Mouse (Mus musculus) kidney, embryonic 14.5 days (tissue): ENCODE measurements around the gene Klf12. TPM values are rescaled to one million over a fixed set of nuclear protein-coding genes. Genes with fewer than 3 reads are reported as not detected.

Experiments used
- ATAC-seq: fragments of 200-750 bp; cut with Nextera tagmentation; 2 replicates; pipeline ENCODE4 v1.8.0; 2017; ENCODE audit warnings: moderate number of reproducible peaks, mild to moderate bottlenecking, moderate TSS enrichment, moderate library complexity; ENCODE audit not compliant: low FRiP score, low TSS enrichment
- H3K27ac ChIP-seq: fragments of 300-500 bp; sonication (generic); 2 replicates; pipeline ENCODE4 v1.5.1; 2014; ENCODE audit warnings: low read depth, mild to moderate bottlenecking, low read length, moderate library complexity, mixed read lengths
- H3K27me3 ChIP-seq: fragments of 300-500 bp; sonication (generic); 2 replicates; pipeline ENCODE4 v1.6.1; 2014; ENCODE audit warnings: mild to moderate bottlenecking, low read length; ENCODE audit not compliant: control insufficient read depth, insufficient read depth
- H3K36me3 ChIP-seq: fragments of 300-500 bp; sonication (generic); 2 replicates; pipeline ENCODE4 v1.6.1; 2014; ENCODE audit warnings: low read length, mixed read lengths; ENCODE audit not compliant: control insufficient read depth, insufficient read depth
- H3K4me1 ChIP-seq: fragments of 300-500 bp; sonication (generic); 2 replicates; pipeline ENCODE4 v1.6.1; 2014; ENCODE audit warnings: low read length, mixed read lengths; ENCODE audit not compliant: control insufficient read depth, insufficient read depth
- H3K4me2 ChIP-seq: fragments of 300-500 bp; sonication (generic); replicated peaks from 2 replicates; pipeline ENCODE4 v1.6.1; 2014; ENCODE audit warnings: low read depth, mild to moderate bottlenecking, low read length
- H3K4me3 ChIP-seq: fragments of 300-500 bp; sonication (generic); 2 replicates; pipeline ENCODE4 v1.5.1; 2014; ENCODE audit warnings: mild to moderate bottlenecking, low read length
- H3K9ac ChIP-seq: fragments of 300-500 bp; sonication (generic); 2 replicates; pipeline ENCODE4 v1.6.1; 2014; ENCODE audit warnings: low read depth, mild to moderate bottlenecking, low read length, moderate library complexity
- H3K9me3 ChIP-seq: fragments of 300-500 bp; sonication (generic); 2 replicates; pipeline ENCODE4 v1.6.1; 2016; ENCODE audit warnings: low read length; ENCODE audit not compliant: control insufficient read depth
- WGBS: fragments of 180-500 bp; shearing (Covaris S2); extraction: QIAGEN DNeasy Blood & Tissue Kit; methylation state at CpG from one replicate; pipeline ENCODE4 v1.1.7; 2014; 5-methylcytosine and 5-hydroxymethylcytosine counted together
- polyA plus RNA-seq: library from polyadenylated mRNA; unstranded; fragments of >200 nt; fragmentation: Nextera tagmentation; extraction: Ambion mirVana; gene quantifications from 2 replicates; pipeline ENCODE4 v1.2.1, GENCODE M21; 2014

Gene Klf12
- polyA plus RNA-seq, 1 experiment from 2014 or later = 10.1 TPM

DNA sequence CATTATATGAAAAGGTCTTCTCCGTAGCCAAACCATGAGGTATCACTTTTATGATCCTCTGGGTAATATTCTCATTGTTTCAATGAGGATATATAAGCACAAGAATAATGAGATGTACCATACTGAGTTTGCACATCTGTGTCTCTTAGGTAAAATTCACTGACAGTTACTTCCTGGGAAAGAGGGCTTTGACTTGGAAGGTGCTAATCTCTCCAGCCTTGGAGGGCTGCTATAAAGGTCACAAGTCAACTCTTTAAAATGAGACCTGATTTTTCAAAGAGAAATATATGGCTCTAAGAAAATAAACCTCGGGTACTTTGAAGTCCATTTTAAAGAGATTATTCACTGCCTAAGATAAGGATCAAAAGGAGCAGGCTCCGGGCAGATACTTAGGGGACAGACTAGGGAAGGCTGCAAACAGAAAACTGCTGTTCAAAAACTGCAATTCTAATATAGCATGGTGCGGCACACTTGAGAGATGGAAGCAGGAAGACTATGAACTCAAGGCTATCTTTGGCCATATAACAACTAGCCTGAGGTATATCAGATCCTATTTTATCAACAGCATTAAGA lies 69.2 kb downstream of the Klf12 start:
- Histone ChIP-seq H3K36me3 (no peaks in the 10 kb centered on the region), H3K9ac (no peak overlapping the region), H3K27ac (no peak overlapping the region), H3K27me3 (no peaks in the 10 kb centered on the region), H3K4me3 (no peak overlapping the region), H3K4me1 (0 out of 2 replicates have a peak, but pooled peaks cover 3% of the 10 kb centered on the region), H3K4me2 (no peak overlapping the region), H3K9me3 (no peaks in the 10 kb centered on the region)
- no peak for ATAC-seq
- WGBS = 27% methylated on average over 4 of the region's 4 CpGs

- H3K36me3 ChIP-seq = no peaks in the 10 kb centered on the region
- WGBS = 84% methylated on average over 7 of the region's 7 CpGs
- H3K9me3 ChIP-seq = no peaks in the 10 kb centered on the region
- no peak overlapping the region for H3K4me3 ChIP-seq
- ATAC-seq = no peak
- no peak overlapping the region for H3K27ac ChIP-seq
- 0 out of 2 replicates have a peak, but pooled peaks cover 3% of the 10 kb centered on the region for H3K4me1 ChIP-seq
- no peaks in the 10 kb centered on the region for H3K27me3 ChIP-seq
- H3K9ac ChIP-seq = no peak overlapping the region
- no peak overlapping the region for H3K4me2 ChIP-seq
These were observed 71.4 kb downstream of the Klf12 start for GRCm38 (mm10) chr14:100213066-100213465.

DNA sequence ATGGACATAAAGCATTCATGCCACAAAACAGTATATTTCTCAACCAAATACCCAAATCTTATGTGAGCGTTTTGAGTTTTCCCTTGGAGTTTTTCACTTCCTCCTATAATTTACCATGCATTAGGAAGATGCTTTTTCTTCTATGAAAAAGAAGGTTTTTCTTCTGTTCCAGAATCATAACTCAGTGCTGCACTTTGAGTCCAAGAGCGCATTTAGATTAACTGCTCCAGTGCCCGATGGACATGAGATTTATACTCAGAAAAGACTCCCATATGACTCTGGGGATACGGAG lies 72.7 kb downstream of the Klf12 start:
- Histone ChIP-seq H3K27ac (no peak overlapping the region), H3K27me3 (no peaks in the 10 kb centered on the region), H3K4me1 (0 out of 2 replicates have a peak, but pooled peaks cover 3% of the 10 kb centered on the region), H3K4me3 (no peak overlapping the region), H3K4me2 (no peak overlapping the region), H3K9ac (no peak overlapping the region), H3K9me3 (no peaks in the 10 kb centered on the region), H3K36me3 (no peaks in the 10 kb centered on the region)
- ATAC-seq = no peak
- whole genome bisulfite sequencing = 65% methylated on average over 4 of the region's 4 CpGs

- Histone ChIP-seq H3K27ac (no peak overlapping the region), H3K4me2 (no peak overlapping the region), H3K9ac (no peak overlapping the region), H3K4me1 (0 out of 2 replicates have a peak, but pooled peaks cover 3% of the 10 kb centered on the region), H3K4me3 (no peak overlapping the region), H3K9me3 (no peaks in the 10 kb centered on the region), H3K27me3 (no peaks in the 10 kb centered on the region), H3K36me3 (no peaks in the 10 kb centered on the region)
- ATAC-seq = no peak
- 79% methylated on average over 11 of the region's 11 CpGs for WGBS
These were observed 73.2 kb downstream of the Klf12 start for GRCm38 (mm10) chr14:100211036-100211825.

- WGBS = 50% methylated on average over 12 of the region's 12 CpGs
- H3K9me3 ChIP-seq = no peaks in the 10 kb centered on the region
- no peaks in the 10 kb centered on the region for H3K4me1 ChIP-seq
- no peak overlapping the region for H3K4me3 ChIP-seq
- no peak overlapping the region for H3K4me2 ChIP-seq
- H3K27ac ChIP-seq = no peak overlapping the region
- H3K27me3 ChIP-seq = no peaks in the 10 kb centered on the region
- H3K9ac ChIP-seq = no peak overlapping the region
- H3K36me3 ChIP-seq = no peaks in the 10 kb centered on the region
- no peak for ATAC-seq
These were observed 74.6 kb downstream of the Klf12 start for GRCm38 (mm10) chr14:100209814-100210419.

DNA sequence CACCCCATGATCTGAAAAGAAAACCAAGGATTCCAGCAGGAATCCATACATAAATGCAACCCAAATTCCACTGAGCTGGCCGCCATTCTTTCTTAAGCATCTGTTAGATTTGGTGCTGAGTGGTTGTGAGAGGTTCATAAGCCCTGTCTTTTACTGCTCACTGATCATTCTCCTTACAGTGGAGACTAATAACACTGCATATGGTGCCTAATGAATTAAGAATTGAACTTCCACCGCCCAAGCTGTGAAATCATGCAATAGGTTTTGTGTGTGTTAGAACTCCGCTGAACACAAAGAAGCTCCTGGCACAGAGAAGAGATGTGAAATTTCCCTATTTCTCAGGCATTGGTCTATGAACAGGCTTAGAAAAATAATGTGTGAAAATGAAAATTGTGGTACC lies 77.4 kb downstream of the Klf12 start:
- H3K27ac ChIP-seq = no peak overlapping the region
- H3K36me3 ChIP-seq = no peaks in the 10 kb centered on the region
- no peaks in the 10 kb centered on the region for H3K9me3 ChIP-seq
- no peak overlapping the region for H3K9ac ChIP-seq
- no peak for ATAC-seq
- no peak overlapping the region for H3K4me3 ChIP-seq
- WGBS = 98% methylated on average over 3 of the region's 3 CpGs
- no peaks in the 10 kb centered on the region for H3K27me3 ChIP-seq
- no peak overlapping the region for H3K4me2 ChIP-seq
- no peaks in the 10 kb centered on the region for H3K4me1 ChIP-seq

DNA sequence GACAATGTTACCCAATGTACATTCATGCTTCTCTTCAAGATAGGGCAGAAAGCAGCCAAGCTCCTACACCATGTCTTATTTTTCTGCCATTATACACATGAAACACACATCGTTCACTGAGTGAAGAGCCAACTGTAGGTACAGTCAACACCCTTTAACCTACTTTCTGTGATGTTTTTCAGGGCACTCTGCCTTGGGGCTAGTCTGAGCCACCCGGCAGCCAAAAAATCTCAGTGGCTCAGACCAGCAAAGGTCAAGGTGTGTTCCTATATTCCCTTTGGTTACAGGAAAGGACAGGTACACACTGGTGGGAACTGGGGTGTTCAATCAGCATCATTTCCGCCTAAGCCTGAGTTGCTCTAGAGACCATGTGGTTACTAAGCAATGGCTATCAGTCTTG lies 78.3 kb downstream of the Klf12 start:
- Histone ChIP-seq H3K9ac (no peak overlapping the region), H3K4me3 (no peak overlapping the region), H3K9me3 (no peaks in the 10 kb centered on the region), H3K4me1 (no peaks in the 10 kb centered on the region), H3K36me3 (no peaks in the 10 kb centered on the region), H3K27me3 (no peaks in the 10 kb centered on the region), H3K27ac (no peak overlapping the region), H3K4me2 (no peak overlapping the region)
- WGBS = 98% methylated on average over 3 of the region's 3 CpGs
- ATAC-seq = no peak

- Histone ChIP-seq H3K27ac (no peak overlapping the region), H3K4me2 (no peak overlapping the region), H3K9ac (no peak overlapping the region), H3K27me3 (no peaks in the 10 kb centered on the region), H3K36me3 (no peaks in the 10 kb centered on the region), H3K9me3 (no peaks in the 10 kb centered on the region), H3K4me1 (no peaks in the 10 kb centered on the region), H3K4me3 (no peak overlapping the region)
- no peak for ATAC-seq
- WGBS = 89% methylated on average over 6 of the region's 6 CpGs
These were observed 84.3 kb downstream of the Klf12 start for GRCm38 (mm10) chr14:100200058-100200688.

DNA sequence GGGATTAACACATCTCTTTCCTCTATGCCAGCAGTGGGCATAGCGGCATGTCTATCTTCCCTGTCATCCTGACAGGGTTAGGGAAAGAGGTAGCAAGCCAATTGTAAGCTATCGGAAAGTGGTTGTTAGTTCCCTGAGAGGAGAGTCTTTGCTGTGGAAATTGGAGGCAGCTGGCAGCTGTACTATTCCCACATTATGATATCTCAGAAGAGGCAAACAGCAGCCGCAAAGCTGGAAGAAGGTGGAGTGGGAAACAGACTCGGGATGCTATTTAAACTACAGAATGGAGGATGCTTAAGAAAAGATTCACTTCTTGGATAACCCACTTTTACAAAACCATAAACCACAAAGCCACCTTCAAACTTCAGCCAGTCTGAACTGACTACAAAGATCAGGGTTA lies 85.8 kb downstream of the Klf12 start:
- Histone ChIP-seq H3K27me3 (no peaks in the 10 kb centered on the region), H3K4me2 (no peak overlapping the region), H3K9me3 (no peaks in the 10 kb centered on the region), H3K4me1 (no peaks in the 10 kb centered on the region), H3K36me3 (no peaks in the 10 kb centered on the region), H3K4me3 (no peak overlapping the region), H3K27ac (no peak overlapping the region), H3K9ac (no peak overlapping the region)
- WGBS = over 99% methylated on average over 4 of the region's 4 CpGs
- no peak for ATAC-seq
